Mouse (Mus musculus): ENCODE data around the gene Ankrd23. TPM values are rescaled to one million over a fixed set of nuclear protein-coding genes. Genes with fewer than 3 reads are reported as not detected.
A peak's percentile ranks its signal among the peaks of the same experiment; 100 is the strongest.

Ankrd23 gene
- polyA plus RNA-seq, 1 experiment from 2014 or later = 12.2 TPM

DNA sequence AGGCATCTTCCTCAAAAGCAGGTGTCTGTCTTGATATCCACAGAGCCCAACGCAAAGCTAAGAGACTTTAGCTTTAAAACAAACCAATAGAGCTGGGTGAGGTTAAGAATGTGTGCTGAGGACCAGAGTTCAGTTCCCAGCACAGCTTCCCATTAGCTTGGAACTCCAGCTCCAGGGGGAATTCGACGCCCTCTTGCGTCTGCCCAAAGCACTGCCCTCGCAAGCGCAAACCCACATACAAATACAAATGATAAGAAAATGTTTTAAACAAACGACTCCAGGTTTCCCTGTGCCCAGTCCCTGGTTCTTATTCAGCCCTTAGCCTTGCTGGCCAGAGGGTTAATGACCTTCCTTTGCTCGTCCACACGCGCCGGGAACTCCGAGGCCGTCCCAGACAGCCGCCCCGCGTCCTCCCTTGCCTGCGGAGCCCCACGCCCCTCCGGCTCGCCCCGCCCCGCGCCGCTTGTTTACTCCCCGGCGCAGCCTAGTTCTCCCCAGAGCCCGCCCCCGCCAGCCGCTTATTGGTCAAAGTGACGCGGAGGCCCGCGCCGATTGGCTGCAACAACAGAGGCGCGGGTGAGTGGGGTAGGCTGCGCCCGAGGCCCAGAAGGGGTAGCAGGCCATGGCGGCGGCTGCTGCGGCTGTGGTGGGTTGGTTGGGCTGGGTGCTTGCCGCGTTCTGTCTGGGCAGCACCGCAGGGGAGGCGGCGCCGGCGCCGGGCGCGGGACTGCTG, 25.2 kb downstream of the Ankrd23 start, which contains the start of gene Cnnm3:
Cnnm3 (plus strand) TSS at position 579 of the 733 bp plus-strand sequence.
- Histone ChIP-seq H3K36me3 (ENCODE audit: control insufficient read depth, insufficient read depth, low read length) (peaks cover 3% of the 10 kb centered on the region; the same call in 1 of the 2 replicates), H3K4me1 (ENCODE audit: control insufficient read depth, insufficient read depth, low read depth, low read length) (peaks cover 28% of the 10 kb centered on the region), H3K27me3 (replicated peaks; ENCODE audit: control insufficient read depth, insufficient read depth, low read length) (no peaks in the 10 kb centered on the region), H3K9ac (ENCODE audit: low read depth, low read length) (peak within 1 kb of the TSS; percentile 88), H3K4me3 (ENCODE audit: low read length) (peak within 1 kb of the TSS; percentile 84), H3K27ac (ENCODE audit: low read depth, low read length) (peak within 1 kb of the TSS; percentile 96), H3K9me3 (ENCODE audit: control insufficient read depth, low read length) (no peaks in the 10 kb centered on the region), H3K4me2 (ENCODE audit: low read length) (peak within 1 kb of the TSS; percentile 92)
- 1% methylated on average over 40 of the region's 51 CpGs for whole genome bisulfite sequencing
- peak; percentile 98 for ATAC-seq

GRCm38 (mm10) chr1:36508238-36508637, 28.4 kb downstream of the Ankrd23 start:
- no peak overlapping the region for H3K4me2 ChIP-seq (ENCODE audit: low read length)
- no peaks in the 10 kb centered on the region for H3K9me3 ChIP-seq (ENCODE audit: control insufficient read depth, low read length)
- peaks cover 3% of the 10 kb centered on the region for H3K4me1 ChIP-seq (ENCODE audit: control insufficient read depth, insufficient read depth, low read depth, low read length)
- 81% methylated on average over 5 of the region's 5 CpGs for WGBS
- H3K36me3 ChIP-seq (ENCODE audit: control insufficient read depth, insufficient read depth, low read length) = 0 out of 2 replicates have a peak, but pooled peaks cover 3% of the 10 kb centered on the region
- H3K27me3 ChIP-seq (replicated peaks; ENCODE audit: control insufficient read depth, insufficient read depth, low read length) = no peaks in the 10 kb centered on the region
- no peak overlapping the region for H3K9ac ChIP-seq (ENCODE audit: low read depth, low read length)
- ATAC-seq = no peak
- H3K27ac ChIP-seq (ENCODE audit: low read depth, low read length) = no peak overlapping the region
- H3K4me3 ChIP-seq (ENCODE audit: low read length) = no peak overlapping the region

DNA sequence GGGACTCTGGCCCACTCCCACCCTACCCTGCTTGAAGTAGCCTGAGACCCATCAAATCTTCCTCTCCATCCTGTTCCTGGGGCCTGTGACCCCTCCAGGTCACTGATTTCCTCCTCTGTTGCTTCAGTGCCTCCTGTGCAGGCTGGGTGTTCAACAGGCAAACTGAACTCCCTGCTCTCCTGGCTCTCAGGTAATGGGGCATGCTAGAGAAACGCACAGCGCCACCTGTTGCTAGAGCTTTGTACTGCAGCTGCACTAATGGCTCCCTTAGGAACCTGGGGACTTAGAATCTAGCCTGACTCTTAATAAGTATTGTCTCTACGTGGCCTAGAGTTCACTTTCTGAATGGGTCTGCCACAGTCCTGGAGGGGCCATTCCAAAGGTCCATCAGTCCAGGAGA, 35.4 kb downstream of the Ankrd23 start:
- Histone ChIP-seq H3K4me1 (ENCODE audit: control insufficient read depth, insufficient read depth, low read depth, low read length) (no peaks in the 10 kb centered on the region), H3K4me2 (ENCODE audit: low read length) (no peak overlapping the region), H3K9ac (ENCODE audit: low read depth, low read length) (no peak overlapping the region), H3K27me3 (replicated peaks; ENCODE audit: control insufficient read depth, insufficient read depth, low read length) (no peaks in the 10 kb centered on the region), H3K9me3 (ENCODE audit: control insufficient read depth, low read length) (no peaks in the 10 kb centered on the region), H3K27ac (ENCODE audit: low read depth, low read length) (no peak overlapping the region), H3K4me3 (ENCODE audit: low read length) (no peak overlapping the region), H3K36me3 (ENCODE audit: control insufficient read depth, insufficient read depth, low read length) (0 out of 2 replicates have a peak, but pooled peaks cover 2% of the 10 kb centered on the region)
- WGBS = 7% methylated on average over 3 of the region's 3 CpGs
- ATAC-seq = peak; percentile 18; the same call in 1 of the 2 replicates

GRCm38 (mm10) chr1:36497312-36497711, 39.4 kb downstream of the Ankrd23 start:
- Histone ChIP-seq H3K27ac (ENCODE audit: low read depth, low read length) (no peak overlapping the region), H3K4me2 (ENCODE audit: low read length) (no peak overlapping the region), H3K4me1 (ENCODE audit: control insufficient read depth, insufficient read depth, low read depth, low read length) (peaks cover under 1% of the 10 kb centered on the region; the same call in 1 of the 2 replicates), H3K27me3 (replicated peaks; ENCODE audit: control insufficient read depth, insufficient read depth, low read length) (no peaks in the 10 kb centered on the region), H3K36me3 (ENCODE audit: control insufficient read depth, insufficient read depth, low read length) (0 out of 2 replicates have a peak, but pooled peaks cover 2% of the 10 kb centered on the region), H3K9ac (ENCODE audit: low read depth, low read length) (no peak overlapping the region), H3K9me3 (ENCODE audit: control insufficient read depth, low read length) (no peaks in the 10 kb centered on the region), H3K4me3 (ENCODE audit: low read length) (no peak overlapping the region)
- ATAC-seq = no peak
- 62% methylated on average over 2 of the region's 2 CpGs for WGBS

GRCm38 (mm10) chr1:36496719-36497118, 40.0 kb downstream of the Ankrd23 start:
- 0 out of 2 replicates have a peak, but pooled peaks cover 2% of the 10 kb centered on the region for H3K36me3 ChIP-seq (ENCODE audit: control insufficient read depth, insufficient read depth, low read length)
- 63% methylated on average over 2 of the region's 2 CpGs for WGBS
- ATAC-seq = no peak

DNA sequence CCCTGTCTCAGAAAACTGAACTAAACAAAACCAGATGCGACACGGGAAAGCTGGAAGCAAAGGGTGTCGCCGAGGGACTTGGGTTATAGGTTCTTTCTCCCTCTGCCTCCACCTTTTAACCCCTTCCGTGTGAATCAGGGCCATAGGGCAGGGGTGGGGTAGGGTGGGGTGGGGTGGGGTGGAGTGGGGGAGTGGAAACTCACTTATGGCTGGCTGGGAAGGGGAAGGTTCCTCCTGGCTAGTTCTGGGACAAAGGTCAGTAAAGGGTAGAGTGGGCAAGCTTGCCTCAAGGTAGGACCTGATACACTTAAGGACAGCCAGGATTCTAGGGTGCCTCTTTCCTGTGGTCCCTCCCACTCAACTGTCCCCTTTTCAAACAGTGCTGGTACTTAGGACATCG, 43.4 kb downstream of the Ankrd23 start:
- ATAC-seq = no peak
- 88% methylated on average over 6 of the region's 6 CpGs for WGBS
- Histone ChIP-seq H3K27me3 (replicated peaks; ENCODE audit: control insufficient read depth, insufficient read depth, low read length) (no peaks in the 10 kb centered on the region), H3K9me3 (ENCODE audit: control insufficient read depth, low read length) (no peaks in the 10 kb centered on the region), H3K9ac (ENCODE audit: low read depth, low read length) (no peak overlapping the region), H3K36me3 (ENCODE audit: control insufficient read depth, insufficient read depth, low read length) (no peaks in the 10 kb centered on the region), H3K4me1 (ENCODE audit: control insufficient read depth, insufficient read depth, low read depth, low read length) (peaks cover 2% of the 10 kb centered on the region; the same call in 1 of the 2 replicates), H3K27ac (ENCODE audit: low read depth, low read length) (no peak overlapping the region), H3K4me3 (ENCODE audit: low read length) (no peak overlapping the region), H3K4me2 (ENCODE audit: low read length) (no peak overlapping the region)

More at GRCm38 (mm10) chr1:36496719-36497118, 40.0 kb downstream of the Ankrd23 start:
- Histone ChIP-seq H3K9me3 (ENCODE audit: control insufficient read depth, low read length) (no peaks in the 10 kb centered on the region), H3K9ac (ENCODE audit: low read depth, low read length) (no peak overlapping the region), H3K27ac (ENCODE audit: low read depth, low read length) (no peak overlapping the region), H3K4me1 (ENCODE audit: control insufficient read depth, insufficient read depth, low read depth, low read length) (peaks cover 2% of the 10 kb centered on the region; the same call in 1 of the 2 replicates), H3K4me2 (ENCODE audit: low read length) (no peak overlapping the region), H3K27me3 (replicated peaks; ENCODE audit: control insufficient read depth, insufficient read depth, low read length) (no peaks in the 10 kb centered on the region), H3K4me3 (ENCODE audit: low read length) (no peak overlapping the region)

DNA sequence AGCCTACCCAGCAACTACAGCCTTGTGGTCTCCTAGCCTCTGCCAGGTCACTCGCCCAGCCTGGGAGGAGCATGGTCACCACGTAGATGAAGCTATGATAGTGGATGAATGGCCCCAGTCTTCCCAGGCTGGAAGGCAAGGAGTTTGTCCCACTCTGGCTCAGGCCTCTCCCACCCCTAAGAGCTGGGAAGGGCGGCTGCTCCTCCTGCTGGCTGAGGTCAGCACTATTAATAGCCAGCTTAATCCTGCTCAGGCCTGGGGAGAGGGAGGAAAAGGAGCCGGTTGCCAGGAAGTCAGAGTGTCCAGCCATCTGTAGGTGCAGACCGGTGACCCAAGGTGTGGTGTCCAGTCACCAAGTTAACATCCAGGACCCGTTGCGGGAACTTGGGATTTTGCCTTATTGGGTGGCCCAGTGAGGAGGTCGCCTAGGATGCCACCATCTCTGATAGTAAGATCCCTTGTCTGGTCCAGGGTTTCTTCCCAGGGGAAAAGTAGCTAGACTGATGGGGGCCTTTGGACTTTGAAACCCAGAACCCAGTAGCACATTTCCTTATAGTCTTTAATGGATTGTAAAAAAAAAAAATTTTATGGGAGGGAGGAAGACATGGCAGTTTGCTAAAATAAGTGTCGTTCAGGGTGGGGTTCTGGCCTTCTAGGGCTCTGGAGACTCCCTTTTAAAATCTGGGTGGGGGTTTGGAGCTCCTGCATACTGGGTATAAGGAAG, 44.1 kb downstream of the Ankrd23 start:
- peak; percentile 70; the same call in 1 of the 2 replicates for ATAC-seq
- Histone ChIP-seq H3K4me1 (ENCODE audit: control insufficient read depth, insufficient read depth, low read depth, low read length) (peaks cover 2% of the 10 kb centered on the region; the same call in 1 of the 2 replicates), H3K9me3 (ENCODE audit: control insufficient read depth, low read length) (no peaks in the 10 kb centered on the region), H3K27ac (ENCODE audit: low read depth, low read length) (no peak overlapping the region), H3K27me3 (replicated peaks; ENCODE audit: control insufficient read depth, insufficient read depth, low read length) (no peaks in the 10 kb centered on the region), H3K36me3 (ENCODE audit: control insufficient read depth, insufficient read depth, low read length) (no peaks in the 10 kb centered on the region), H3K4me2 (ENCODE audit: low read length) (no peak overlapping the region), H3K9ac (ENCODE audit: low read depth, low read length) (no peak overlapping the region), H3K4me3 (ENCODE audit: low read length) (no peak overlapping the region)
- WGBS = 52% methylated on average over 9 of the region's 9 CpGs

DNA sequence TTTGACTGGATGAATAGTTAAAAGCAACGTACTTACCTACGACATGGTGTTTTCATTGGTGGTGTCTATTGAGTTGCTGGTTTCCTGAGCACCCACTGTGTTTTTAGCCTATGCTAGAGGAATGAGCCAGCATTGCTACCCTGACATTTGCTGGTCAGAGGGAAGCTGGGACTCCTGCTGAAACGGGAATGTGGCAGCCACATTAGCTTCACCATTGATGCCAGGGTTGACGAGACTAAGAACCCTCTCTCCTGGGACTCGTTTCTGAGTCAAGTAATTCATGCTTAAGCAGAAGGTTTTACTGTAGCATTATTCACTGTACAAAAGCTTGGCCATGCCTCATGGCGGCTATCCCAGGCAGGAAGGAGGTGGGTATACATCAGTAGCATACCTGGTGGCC, 47.0 kb downstream of the Ankrd23 start:
- Histone ChIP-seq H3K4me3 (ENCODE audit: low read length) (no peak overlapping the region), H3K9ac (ENCODE audit: low read depth, low read length) (no peak overlapping the region), H3K4me2 (ENCODE audit: low read length) (no peak overlapping the region), H3K27ac (ENCODE audit: low read depth, low read length) (no peak overlapping the region), H3K4me1 (ENCODE audit: control insufficient read depth, insufficient read depth, low read depth, low read length) (peaks cover 2% of the 10 kb centered on the region; the same call in 1 of the 2 replicates), H3K36me3 (ENCODE audit: control insufficient read depth, insufficient read depth, low read length) (no peaks in the 10 kb centered on the region), H3K9me3 (ENCODE audit: control insufficient read depth, low read length) (no peaks in the 10 kb centered on the region), H3K27me3 (replicated peaks; ENCODE audit: control insufficient read depth, insufficient read depth, low read length) (no peaks in the 10 kb centered on the region)
- ATAC-seq = no peak
- WGBS = 64% methylated on average over 6 of the region's 6 CpGs

GRCm38 (mm10) chr1:36487111-36487510, 49.6 kb downstream of the Ankrd23 start:
- Histone ChIP-seq H3K4me3 (ENCODE audit: low read length) (no peak overlapping the region), H3K9ac (ENCODE audit: low read depth, low read length) (no peak overlapping the region)
- WGBS = 64% methylated on average over 9 of the region's 9 CpGs

More at GRCm38 (mm10) chr1:36487111-36487510, 49.6 kb downstream of the Ankrd23 start:
- ATAC-seq = no peak
- Histone ChIP-seq H3K4me2 (ENCODE audit: low read length) (no peak overlapping the region), H3K9me3 (ENCODE audit: control insufficient read depth, low read length) (no peaks in the 10 kb centered on the region), H3K4me1 (ENCODE audit: control insufficient read depth, insufficient read depth, low read depth, low read length) (no peaks in the 10 kb centered on the region), H3K27ac (ENCODE audit: low read depth, low read length) (no peak overlapping the region), H3K27me3 (replicated peaks; ENCODE audit: control insufficient read depth, insufficient read depth, low read length) (no peaks in the 10 kb centered on the region), H3K36me3 (ENCODE audit: control insufficient read depth, insufficient read depth, low read length) (no peaks in the 10 kb centered on the region)

Measured in hindbrain, embryonic 16.5 days (tissue).